Mouse (Mus musculus): Measurements from ENCODE around the gene Olfr1056. TPM values are rescaled to one million over a fixed set of nuclear protein-coding genes. Genes with fewer than 3 reads are reported as not detected.

Gene Olfr1056
- total and polyA plus RNA-seq, 2 experiments from 2014 or later = not detected

- Histone ChIP-seq H3K4me2 (ENCODE audit: low read depth, low read length) (no peak within 1 kb of the TSS), H3K36me3 (replicated peaks; ENCODE audit: control insufficient read depth, insufficient read depth, low read length) (no peaks in the 10 kb centered on the region), H3K9me3 (replicated peaks; ENCODE audit: control insufficient read depth, low read length) (no peaks in the 10 kb centered on the region), H3K9ac (replicated peaks; ENCODE audit: low read depth, low read length) (no peak within 1 kb of the TSS), H3K27ac (ENCODE audit: low read depth) (no peak within 1 kb of the TSS), H3K4me3 (ENCODE audit: low read depth, low read length) (no peak within 1 kb of the TSS), H3K4me1 (ENCODE audit: control insufficient read depth, insufficient read depth) (no peaks in the 10 kb centered on the region), H3K27me3 (ENCODE audit: control insufficient read depth, insufficient read depth, low read length) (no peaks in the 10 kb centered on the region)
- ATAC-seq (ENCODE audit: insufficient read depth, low read depth) (no peak), DNase-seq (ENCODE audit: low spot score) (no peak)
- 84% methylated on average over 5 of the region's 5 CpGs for WGBS
- no peak for TF ChIP-seq EP300 (IDR thresholded peaks at IDR 0.05; ENCODE audit: low read depth)
Observed at GRCm38 (mm10) chr2:86350184-86350583, 12.1 kb downstream of the Olfr1056 start, which contains the start of gene Olfr1055. TSS of gene Olfr1055 (minus strand) at chr2:86350284.

- H3K4me1 ChIP-seq (ENCODE audit: control insufficient read depth, insufficient read depth) = no peaks in the 10 kb centered on the region
- 80% methylated on average over 3 of the region's 3 CpGs for WGBS
- DNase-seq (ENCODE audit: low spot score) = no peak
Observed at GRCm38 (mm10) chr2:86335333-86335732, 26.9 kb downstream of the Olfr1056 start, which contains the start of gene Olfr1054. TSS of gene Olfr1054 (minus strand) at chr2:86335433.

GRCm38 (mm10) chr2:86315184-86315583, 47.1 kb downstream of the Olfr1056 start, which contains the start of gene Olfr1053:
TSS of gene Olfr1053 (minus strand) at chr2:86315284.
- ATAC-seq (ENCODE audit: insufficient read depth, low read depth) = no peak
- Histone ChIP-seq H3K9me3 (replicated peaks; ENCODE audit: control insufficient read depth, low read length) (no peaks in the 10 kb centered on the region), H3K36me3 (replicated peaks; ENCODE audit: control insufficient read depth, insufficient read depth, low read length) (no peaks in the 10 kb centered on the region), H3K4me3 (ENCODE audit: low read depth, low read length) (no peak within 1 kb of the TSS), H3K4me1 (ENCODE audit: control insufficient read depth, insufficient read depth) (no peaks in the 10 kb centered on the region), H3K27me3 (ENCODE audit: control insufficient read depth, insufficient read depth, low read length) (no peaks in the 10 kb centered on the region), H3K27ac (ENCODE audit: low read depth) (no peak within 1 kb of the TSS), H3K9ac (replicated peaks; ENCODE audit: low read depth, low read length) (no peak within 1 kb of the TSS), H3K4me2 (ENCODE audit: low read depth, low read length) (no peak within 1 kb of the TSS)
- no peak for DNase-seq (ENCODE audit: low spot score)
- WGBS = 49% methylated on average over 3 of the region's 3 CpGs
- TF ChIP-seq EP300 (IDR thresholded peaks at IDR 0.05; ENCODE audit: low read depth) (no peak), CTCF (IDR thresholded peaks at IDR 0.05; ENCODE audit: low read depth) (no peak)

More at GRCm38 (mm10) chr2:86335333-86335732, 26.9 kb downstream of the Olfr1056 start, which contains the start of gene Olfr1054:
- TF ChIP-seq EP300 (IDR thresholded peaks at IDR 0.05; ENCODE audit: low read depth) = no peak
- Histone ChIP-seq H3K9ac (replicated peaks; ENCODE audit: low read depth, low read length) (no peak within 1 kb of the TSS), H3K36me3 (replicated peaks; ENCODE audit: control insufficient read depth, insufficient read depth, low read length) (no peaks in the 10 kb centered on the region), H3K27me3 (ENCODE audit: control insufficient read depth, insufficient read depth, low read length) (no peaks in the 10 kb centered on the region), H3K4me2 (ENCODE audit: low read depth, low read length) (no peak within 1 kb of the TSS), H3K4me3 (ENCODE audit: low read depth, low read length) (no peak within 1 kb of the TSS), H3K9me3 (replicated peaks; ENCODE audit: control insufficient read depth, low read length) (no peaks in the 10 kb centered on the region), H3K27ac (ENCODE audit: low read depth) (no peak within 1 kb of the TSS)
- ATAC-seq (ENCODE audit: insufficient read depth, low read depth) = no peak

Other genes with a start within 250 kb of the Olfr1056 start
- gene Olfr1039, start 226.5 kb downstream of the Olfr1056 start, total RNA-seq (2014; rRNA removed; ENCODE audit: low replicate concordance) = not detected in 2 replicates
- not detected in 2 replicates for gene Olfr1039, start 226.5 kb downstream of the Olfr1056 start, polyA plus RNA-seq (2015; fragmentation: Nextera tagmentation; extraction: Ambion mirVana)
- gene Olfr1040, start 215.7 kb downstream of the Olfr1056 start, total RNA-seq (2014; rRNA removed; ENCODE audit: low replicate concordance) = not detected in 2 replicates
- not detected in 2 replicates for gene Olfr1040, start 215.7 kb downstream of the Olfr1056 start, polyA plus RNA-seq (2015; fragmentation: Nextera tagmentation; extraction: Ambion mirVana)
- gene Olfr1042, start 200.6 kb downstream of the Olfr1056 start, total RNA-seq (2014; rRNA removed; ENCODE audit: low replicate concordance) = not detected in 2 replicates
- gene Olfr1042, start 200.6 kb downstream of the Olfr1056 start, polyA plus RNA-seq (2015; fragmentation: Nextera tagmentation; extraction: Ambion mirVana) = not detected in 2 replicates
- not detected in 2 replicates for gene Olfr1043, start 194.9 kb downstream of the Olfr1056 start, total RNA-seq (2014; rRNA removed; ENCODE audit: low replicate concordance)
- not detected in 2 replicates for gene Olfr1043, start 194.9 kb downstream of the Olfr1056 start, polyA plus RNA-seq (2015; fragmentation: Nextera tagmentation; extraction: Ambion mirVana)
- gene Olfr1044, start 184.6 kb downstream of the Olfr1056 start, total RNA-seq (2014; rRNA removed; ENCODE audit: low replicate concordance) = not detected in 2 replicates
- not detected in 2 replicates for gene Olfr1044, start 184.6 kb downstream of the Olfr1056 start, polyA plus RNA-seq (2015; fragmentation: Nextera tagmentation; extraction: Ambion mirVana)
- not detected in 2 replicates for gene Olfr52, start 176.8 kb downstream of the Olfr1056 start, total RNA-seq (2014; rRNA removed; ENCODE audit: low replicate concordance)
- not detected in 2 replicates for gene Olfr52, start 176.8 kb downstream of the Olfr1056 start, polyA plus RNA-seq (2015; fragmentation: Nextera tagmentation; extraction: Ambion mirVana)
- not detected in 2 replicates for gene Olfr1045, start 159.5 kb downstream of the Olfr1056 start, total RNA-seq (2014; rRNA removed; ENCODE audit: low replicate concordance)
- gene Olfr1045, start 159.5 kb downstream of the Olfr1056 start, polyA plus RNA-seq (2015; fragmentation: Nextera tagmentation; extraction: Ambion mirVana) = not detected in 2 replicates
- not detected in 2 replicates for gene Olfr1046, start 143.2 kb downstream of the Olfr1056 start, total RNA-seq (2014; rRNA removed; ENCODE audit: low replicate concordance)
- gene Olfr1046, start 143.2 kb downstream of the Olfr1056 start, polyA plus RNA-seq (2015; fragmentation: Nextera tagmentation; extraction: Ambion mirVana) = not detected in 2 replicates
- gene Olfr1047, start 131.1 kb downstream of the Olfr1056 start, total RNA-seq (2014; rRNA removed; ENCODE audit: low replicate concordance) = not detected in 2 replicates
- not detected in 2 replicates for gene Olfr1047, start 131.1 kb downstream of the Olfr1056 start, polyA plus RNA-seq (2015; fragmentation: Nextera tagmentation; extraction: Ambion mirVana)
- not detected in 2 replicates for gene Olfr1048, start 122.2 kb downstream of the Olfr1056 start, total RNA-seq (2014; rRNA removed; ENCODE audit: low replicate concordance)
- gene Olfr1048, start 122.2 kb downstream of the Olfr1056 start, polyA plus RNA-seq (2015; fragmentation: Nextera tagmentation; extraction: Ambion mirVana) = not detected in 2 replicates
- not detected in 2 replicates for gene Olfr1049, start 104.1 kb downstream of the Olfr1056 start, total RNA-seq (2014; rRNA removed; ENCODE audit: low replicate concordance)
- gene Olfr1049, start 104.1 kb downstream of the Olfr1056 start, polyA plus RNA-seq (2015; fragmentation: Nextera tagmentation; extraction: Ambion mirVana) = not detected in 2 replicates
- gene Olfr1051, start 83.4 kb downstream of the Olfr1056 start, total RNA-seq (2014; rRNA removed; ENCODE audit: low replicate concordance) = not detected in 2 replicates
- not detected in 2 replicates for gene Olfr1051, start 83.4 kb downstream of the Olfr1056 start, polyA plus RNA-seq (2015; fragmentation: Nextera tagmentation; extraction: Ambion mirVana)
- gene Olfr1052, start 70.0 kb downstream of the Olfr1056 start, total RNA-seq (2014; rRNA removed; ENCODE audit: low replicate concordance) = not detected in 2 replicates
- not detected in 2 replicates for gene Olfr1052, start 70.0 kb downstream of the Olfr1056 start, polyA plus RNA-seq (2015; fragmentation: Nextera tagmentation; extraction: Ambion mirVana)
- gene Olfr1053, start 47.2 kb downstream of the Olfr1056 start, total RNA-seq (2014; rRNA removed; ENCODE audit: low replicate concordance) = not detected in 2 replicates
- gene Olfr1053, start 47.2 kb downstream of the Olfr1056 start, polyA plus RNA-seq (2015; fragmentation: Nextera tagmentation; extraction: Ambion mirVana) = not detected in 2 replicates
- gene Olfr1054, start 27.0 kb downstream of the Olfr1056 start, total RNA-seq (2014; rRNA removed; ENCODE audit: low replicate concordance) = not detected in 2 replicates
- gene Olfr1054, start 27.0 kb downstream of the Olfr1056 start, polyA plus RNA-seq (2015; fragmentation: Nextera tagmentation; extraction: Ambion mirVana) = not detected in 2 replicates
- gene Olfr1055, start 12.2 kb downstream of the Olfr1056 start, total RNA-seq (2014; rRNA removed; ENCODE audit: low replicate concordance) = not detected in 2 replicates
- not detected in 2 replicates for gene Olfr1055, start 12.2 kb downstream of the Olfr1056 start, polyA plus RNA-seq (2015; fragmentation: Nextera tagmentation; extraction: Ambion mirVana)
- not detected in 2 replicates for gene Olfr1057, start 15.9 kb upstream of the Olfr1056 start, total RNA-seq (2014; rRNA removed; ENCODE audit: low replicate concordance)
- not detected in 2 replicates for gene Olfr1057, start 15.9 kb upstream of the Olfr1056 start, polyA plus RNA-seq (2015; fragmentation: Nextera tagmentation; extraction: Ambion mirVana)
- gene Olfr1058, start 26.1 kb upstream of the Olfr1056 start, total RNA-seq (2014; rRNA removed; ENCODE audit: low replicate concordance) = not detected in 2 replicates
- gene Olfr1058, start 26.1 kb upstream of the Olfr1056 start, polyA plus RNA-seq (2015; fragmentation: Nextera tagmentation; extraction: Ambion mirVana) = not detected in 2 replicates
- not detected in 2 replicates for gene Olfr1061, start 51.6 kb upstream of the Olfr1056 start, total RNA-seq (2014; rRNA removed; ENCODE audit: low replicate concordance)
- gene Olfr1061, start 51.6 kb upstream of the Olfr1056 start, polyA plus RNA-seq (2015; fragmentation: Nextera tagmentation; extraction: Ambion mirVana) = not detected in 2 replicates
- not detected in 2 replicates for gene Olfr1062, start 64.3 kb upstream of the Olfr1056 start, total RNA-seq (2014; rRNA removed; ENCODE audit: low replicate concordance)
- gene Olfr1062, start 64.3 kb upstream of the Olfr1056 start, polyA plus RNA-seq (2015; fragmentation: Nextera tagmentation; extraction: Ambion mirVana) = not detected in 2 replicates
- not detected in 2 replicates for gene Olfr1065, start 88.1 kb upstream of the Olfr1056 start, total RNA-seq (2014; rRNA removed; ENCODE audit: low replicate concordance)
- gene Olfr1065, start 88.1 kb upstream of the Olfr1056 start, polyA plus RNA-seq (2015; fragmentation: Nextera tagmentation; extraction: Ambion mirVana) = not detected in 2 replicates
- gene Olfr1066, start 93.8 kb upstream of the Olfr1056 start, total RNA-seq (2014; rRNA removed; ENCODE audit: low replicate concordance) = not detected in 2 replicates
- not detected in 2 replicates for gene Olfr1066, start 93.8 kb upstream of the Olfr1056 start, polyA plus RNA-seq (2015; fragmentation: Nextera tagmentation; extraction: Ambion mirVana)
- not detected in 2 replicates for gene Olfr228, start 124.9 kb upstream of the Olfr1056 start, total RNA-seq (2014; rRNA removed; ENCODE audit: low replicate concordance)
- not detected in 2 replicates for gene Olfr228, start 124.9 kb upstream of the Olfr1056 start, polyA plus RNA-seq (2015; fragmentation: Nextera tagmentation; extraction: Ambion mirVana)
- not detected in 2 replicates for gene Olfr1076, start 146.0 kb upstream of the Olfr1056 start, total RNA-seq (2014; rRNA removed; ENCODE audit: low replicate concordance)
- gene Olfr1076, start 146.0 kb upstream of the Olfr1056 start, polyA plus RNA-seq (2015; fragmentation: Nextera tagmentation; extraction: Ambion mirVana) = not detected in 2 replicates
- gene Olfr1079, start 180.0 kb upstream of the Olfr1056 start, total RNA-seq (2014; rRNA removed; ENCODE audit: low replicate concordance) = not detected in 2 replicates
- not detected in 2 replicates for gene Olfr1079, start 180.0 kb upstream of the Olfr1056 start, polyA plus RNA-seq (2015; fragmentation: Nextera tagmentation; extraction: Ambion mirVana)
- gene Olfr1080, start 195.8 kb upstream of the Olfr1056 start, total RNA-seq (2014; rRNA removed; ENCODE audit: low replicate concordance) = not detected in 2 replicates
- gene Olfr1080, start 195.8 kb upstream of the Olfr1056 start, polyA plus RNA-seq (2015; fragmentation: Nextera tagmentation; extraction: Ambion mirVana) = not detected in 2 replicates
- gene Olfr1082, start 236.5 kb upstream of the Olfr1056 start, total RNA-seq (2014; rRNA removed; ENCODE audit: low replicate concordance) = not detected in 2 replicates
- gene Olfr1082, start 236.5 kb upstream of the Olfr1056 start, polyA plus RNA-seq (2015; fragmentation: Nextera tagmentation; extraction: Ambion mirVana) = not detected in 2 replicates

Measured in heart, postnatal 0 days (tissue).